Mouse (Mus musculus): Measurements from ENCODE around the gene Oas1c. TPM values are rescaled to one million over a fixed set of nuclear protein-coding genes. Genes with fewer than 3 reads are reported as not detected.
"Not testable (repeated sequence)": the region's sequence is repeated elsewhere in the genome, so short reads cannot be mapped to it uniquely, and the experiment has no call there.

The Oas1c gene
- polyA plus RNA-seq, 1 experiment from 2014 or later, result 1.1 TPM

- Histone ChIP-seq H3K4me1 (ENCODE audit: control insufficient read depth, insufficient read depth, low read length) (no peaks in the 10 kb centered on the region), H3K27me3 (replicated peaks; ENCODE audit: control insufficient read depth, insufficient read depth, low read length) (no peaks in the 10 kb centered on the region), H3K4me2 (ENCODE audit: low read depth, low read length) (no peak overlapping the region), H3K9ac (ENCODE audit: low read depth, low read length) (no peak overlapping the region), H3K27ac (ENCODE audit: low read length) (no peak overlapping the region), H3K9me3 (ENCODE audit: control insufficient read depth, low read length) (no peaks in the 10 kb centered on the region), H3K36me3 (ENCODE audit: control insufficient read depth, insufficient read depth, low read length) (no peaks in the 10 kb centered on the region), H3K4me3 (ENCODE audit: low read length) (no peak overlapping the region)
- WGBS, result 80% methylated on average over 4 of the region's 4 CpGs
- ATAC-seq, result no peak
Observed at GRCm38 (mm10) chr5:120831031-120831430, 18.7 kb upstream of the Oas1c start.

GRCm38 (mm10) chr5:120818999-120819398 is 6.7 kb upstream of the Oas1c start:
- Histone ChIP-seq H3K9ac (ENCODE audit: low read depth, low read length) (no peak overlapping the region), H3K9me3 (ENCODE audit: control insufficient read depth, low read length) (0 out of 2 replicates have a peak, but pooled peaks cover 5% of the 10 kb centered on the region), H3K4me2 (ENCODE audit: low read depth, low read length) (no peak overlapping the region), H3K27ac (ENCODE audit: low read length) (no peak overlapping the region), H3K27me3 (replicated peaks; ENCODE audit: control insufficient read depth, insufficient read depth, low read length) (no peaks in the 10 kb centered on the region), H3K4me3 (ENCODE audit: low read length) (no peak overlapping the region), H3K4me1 (ENCODE audit: control insufficient read depth, insufficient read depth, low read length) (no peaks in the 10 kb centered on the region), H3K36me3 (ENCODE audit: control insufficient read depth, insufficient read depth, low read length) (no peaks in the 10 kb centered on the region)
- ATAC-seq, result no peak

- Histone ChIP-seq H3K4me2 (ENCODE audit: low read depth, low read length) (no peak overlapping the region), H3K36me3 (ENCODE audit: control insufficient read depth, insufficient read depth, low read length) (no peaks in the 10 kb centered on the region), H3K4me3 (ENCODE audit: low read length) (no peak overlapping the region), H3K4me1 (ENCODE audit: control insufficient read depth, insufficient read depth, low read length) (no peaks in the 10 kb centered on the region), H3K27me3 (replicated peaks; ENCODE audit: control insufficient read depth, insufficient read depth, low read length) (no peaks in the 10 kb centered on the region), H3K9me3 (ENCODE audit: control insufficient read depth, low read length) (0 out of 2 replicates have a peak, but pooled peaks cover 5% of the 10 kb centered on the region), H3K9ac (ENCODE audit: low read depth, low read length) (no peak overlapping the region), H3K27ac (ENCODE audit: low read length) (no peak overlapping the region)
- no peak for ATAC-seq
- 61% methylated on average over 3 of the region's 3 CpGs for WGBS
Observed at GRCm38 (mm10) chr5:120815949-120816348, 3.6 kb upstream of the Oas1c start.

- Histone ChIP-seq H3K4me3 (ENCODE audit: low read length) (peak overlapping the region; percentile 51), H3K9me3 (ENCODE audit: control insufficient read depth, low read length) (no peaks in the 10 kb centered on the region), H3K27me3 (replicated peaks; ENCODE audit: control insufficient read depth, insufficient read depth, low read length) (no peaks in the 10 kb centered on the region), H3K4me2 (ENCODE audit: low read depth, low read length) (peak overlapping the region; percentile 51), H3K4me1 (ENCODE audit: control insufficient read depth, insufficient read depth, low read length) (no peaks in the 10 kb centered on the region), H3K36me3 (ENCODE audit: control insufficient read depth, insufficient read depth, low read length) (no peaks in the 10 kb centered on the region), H3K27ac (ENCODE audit: low read length) (no peak overlapping the region), H3K9ac (ENCODE audit: low read depth, low read length) (peak overlapping the region; percentile 55)
- WGBS, result 78% methylated on average over 6 of the region's 6 CpGs
- no peak; the same call in 1 of the 2 replicates for ATAC-seq
Observed at GRCm38 (mm10) chr5:120813023-120813422, 709 bp upstream of the Oas1c start.

- no peaks in the 10 kb centered on the region for H3K27me3 ChIP-seq (replicated peaks; ENCODE audit: control insufficient read depth, insufficient read depth, low read length)
- no peak overlapping the region for H3K4me3 ChIP-seq (ENCODE audit: low read length)
- H3K27ac ChIP-seq (ENCODE audit: low read length), result no peak overlapping the region
- H3K36me3 ChIP-seq (ENCODE audit: control insufficient read depth, insufficient read depth, low read length), result no peaks in the 10 kb centered on the region
- H3K4me1 ChIP-seq (ENCODE audit: control insufficient read depth, insufficient read depth, low read length), result no peaks in the 10 kb centered on the region
- H3K9me3 ChIP-seq (ENCODE audit: control insufficient read depth, low read length), result no peaks in the 10 kb centered on the region
- no peak overlapping the region for H3K9ac ChIP-seq (ENCODE audit: low read depth, low read length)
- no peak overlapping the region for H3K4me2 ChIP-seq (ENCODE audit: low read depth, low read length)
- no peak for ATAC-seq
- 40% methylated on average over 6 of the region's 6 CpGs for WGBS
Observed at GRCm38 (mm10) chr5:120809171-120809570, 3.1 kb downstream of the Oas1c start.

GRCm38 (mm10) chr5:120806458-120806857 is 5.9 kb downstream of the Oas1c start:
- Histone ChIP-seq H3K36me3 (ENCODE audit: control insufficient read depth, insufficient read depth, low read length) (no peaks in the 10 kb centered on the region), H3K9ac (ENCODE audit: low read depth, low read length) (no peak overlapping the region), H3K4me3 (ENCODE audit: low read length) (no peak overlapping the region), H3K27me3 (replicated peaks; ENCODE audit: control insufficient read depth, insufficient read depth, low read length) (no peaks in the 10 kb centered on the region), H3K4me2 (ENCODE audit: low read depth, low read length) (no peak overlapping the region), H3K9me3 (ENCODE audit: control insufficient read depth, low read length) (no peaks in the 10 kb centered on the region), H3K27ac (ENCODE audit: low read length) (no peak overlapping the region), H3K4me1 (ENCODE audit: control insufficient read depth, insufficient read depth, low read length) (no peaks in the 10 kb centered on the region)
- no peak for ATAC-seq
- 88% methylated on average over 1 of the region's 1 CpGs for WGBS

GRCm38 (mm10) chr5:120803596-120803995 is 8.7 kb downstream of the Oas1c start:
- no peaks in the 10 kb centered on the region for H3K27me3 ChIP-seq (replicated peaks; ENCODE audit: control insufficient read depth, insufficient read depth, low read length)
- no peaks in the 10 kb centered on the region for H3K4me1 ChIP-seq (ENCODE audit: control insufficient read depth, insufficient read depth, low read length)
- no peak overlapping the region for H3K4me2 ChIP-seq (ENCODE audit: low read depth, low read length)
- H3K9ac ChIP-seq (ENCODE audit: low read depth, low read length), result no peak overlapping the region
- H3K4me3 ChIP-seq (ENCODE audit: low read length), result no peak overlapping the region
- 74% methylated on average over 2 of the region's 2 CpGs for WGBS
- no peaks in the 10 kb centered on the region for H3K9me3 ChIP-seq (ENCODE audit: control insufficient read depth, low read length)
- ATAC-seq, result no peak
- no peak overlapping the region for H3K27ac ChIP-seq (ENCODE audit: low read length)
- H3K36me3 ChIP-seq (ENCODE audit: control insufficient read depth, insufficient read depth, low read length), result no peaks in the 10 kb centered on the region

GRCm38 (mm10) chr5:120798943-120799342 is 13.4 kb downstream of the Oas1c start:
- H3K27ac ChIP-seq (ENCODE audit: low read length); H3K36me3 ChIP-seq (ENCODE audit: control insufficient read depth, insufficient read depth, low read length); H3K4me2 ChIP-seq (ENCODE audit: low read depth, low read length); ATAC-seq; H3K4me3 ChIP-seq (ENCODE audit: low read length); H3K9ac ChIP-seq (ENCODE audit: low read depth, low read length); H3K27me3 ChIP-seq (replicated peaks; ENCODE audit: control insufficient read depth, insufficient read depth, low read length); H3K9me3 ChIP-seq (ENCODE audit: control insufficient read depth, low read length); H3K4me1 ChIP-seq (ENCODE audit: control insufficient read depth, insufficient read depth, low read length): not testable (repeated sequence)
- WGBS, result 51% methylated on average over 2 of the region's 2 CpGs

- H3K4me3 ChIP-seq (ENCODE audit: low read length); H3K27ac ChIP-seq (ENCODE audit: low read length); H3K36me3 ChIP-seq (ENCODE audit: control insufficient read depth, insufficient read depth, low read length); H3K4me2 ChIP-seq (ENCODE audit: low read depth, low read length); ATAC-seq; H3K4me1 ChIP-seq (ENCODE audit: control insufficient read depth, insufficient read depth, low read length); H3K27me3 ChIP-seq (replicated peaks; ENCODE audit: control insufficient read depth, insufficient read depth, low read length); H3K9me3 ChIP-seq (ENCODE audit: control insufficient read depth, low read length); H3K9ac ChIP-seq (ENCODE audit: low read depth, low read length): not testable (repeated sequence)
- 78% methylated on average over 5 of the region's 5 CpGs for WGBS
Observed at GRCm38 (mm10) chr5:120798147-120798546, 14.2 kb downstream of the Oas1c start.

- H3K4me1 ChIP-seq (ENCODE audit: control insufficient read depth, insufficient read depth, low read length); H3K9me3 ChIP-seq (ENCODE audit: control insufficient read depth, low read length); H3K4me3 ChIP-seq (ENCODE audit: low read length); H3K9ac ChIP-seq (ENCODE audit: low read depth, low read length); H3K4me2 ChIP-seq (ENCODE audit: low read depth, low read length); ATAC-seq; H3K36me3 ChIP-seq (ENCODE audit: control insufficient read depth, insufficient read depth, low read length); H3K27ac ChIP-seq (ENCODE audit: low read length); H3K27me3 ChIP-seq (replicated peaks; ENCODE audit: control insufficient read depth, insufficient read depth, low read length): not testable (repeated sequence)
- 61% methylated on average over 9 of the region's 9 CpGs for WGBS
Observed at GRCm38 (mm10) chr5:120795480-120796034, 16.8 kb downstream of the Oas1c start, which contains the start of gene Oas1e. Gene Oas1e (minus strand): TSS chr5:120795530.
